Mouse (Mus musculus) adrenal gland, adult (tissue): ENCODE results near the gene Pramel3.
"Not testable (repeated sequence)": the region's sequence is repeated elsewhere in the genome, so short reads cannot be mapped to it uniquely, and the experiment has no call there.

Experiments used
- DNase-seq, 2 experiments: peaks; one replicate each; pipeline ENCODE4 v3.0.0; 2022 to 2023; ENCODE audit warnings: low spot score in 1 of 2; ENCODE audit not compliant: inconsistent age in 2 of 2

The Pramel3 gene

DNA sequence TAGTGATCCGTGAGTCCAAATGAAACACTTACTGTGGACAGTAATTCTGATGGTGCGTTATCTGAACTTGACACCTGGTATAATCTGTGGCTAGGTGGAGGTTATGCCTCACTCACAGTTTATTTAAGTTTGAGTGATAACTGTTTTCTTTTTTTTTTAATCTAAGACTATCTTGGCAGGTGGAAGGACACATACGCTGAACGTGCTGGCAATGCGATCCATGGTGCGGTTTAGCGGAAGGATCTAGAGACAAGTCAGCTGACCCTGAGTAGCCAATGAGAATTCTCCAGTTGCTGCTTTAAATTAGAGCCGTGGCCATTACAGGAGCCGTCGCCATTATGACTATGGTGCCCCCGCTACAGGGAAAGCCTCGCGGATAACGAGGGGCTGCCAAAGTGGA lies at the start of gene Pramel3:
Gene Pramel3 (plus strand): TSS at position 301 of the 400 bp plus-strand sequence.
- not testable (repeated sequence) for DNase-seq

DNA sequence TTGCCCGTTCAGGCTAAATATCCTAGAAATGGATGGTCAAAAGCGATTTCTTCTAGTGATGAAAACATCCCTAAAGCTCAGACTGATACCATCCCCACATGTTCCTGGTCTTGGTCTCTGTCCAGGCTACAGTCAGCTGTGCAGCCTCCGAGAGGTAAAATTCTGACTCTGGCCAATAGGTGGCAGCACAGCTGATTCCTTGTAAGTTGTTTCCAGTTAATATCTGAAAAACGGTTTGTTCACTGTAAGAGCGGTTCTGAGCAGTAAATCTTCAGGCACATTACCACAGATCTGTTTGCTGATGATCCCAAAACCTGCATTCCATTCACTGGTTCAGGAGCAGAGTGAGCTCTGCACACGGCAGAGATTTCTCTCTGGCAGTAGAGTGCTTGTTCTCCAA lies 58.6 kb downstream of the Pramel3 start:
- not testable (repeated sequence) for DNase-seq

DNA sequence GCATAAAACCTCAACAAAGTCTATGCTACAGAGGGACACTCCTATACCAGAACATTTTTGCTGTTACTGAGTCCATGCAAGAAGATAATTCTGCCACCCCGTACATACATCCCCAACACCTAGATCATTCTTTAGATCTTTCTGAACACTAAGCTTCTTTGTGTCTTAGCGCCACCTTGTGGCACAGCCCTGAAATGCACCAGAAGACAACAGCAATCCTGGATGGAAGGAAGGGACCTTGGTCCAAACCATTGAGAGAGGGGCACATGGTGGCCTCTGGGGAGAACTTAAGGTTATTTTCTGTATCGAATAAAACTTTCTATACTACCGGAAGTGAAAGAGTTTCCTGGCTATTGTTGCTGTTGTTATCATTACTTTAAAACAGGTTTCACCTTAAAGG lies 59.8 kb downstream of the Pramel3 start:
- not testable (repeated sequence) for DNase-seq
